ENCODE assay signal across 14 mouse cellular contexts in genomic region chr15:10262219-10262618, GRCm38 (mm10).
"Had no signal": no experiment of that assay in that cellular context is flagged by ENCODE, and none has a peak within 500 bp of the region (broad histone marks: within the 10 kb centered on the region; RNA-seq: fewer than 3 reads in every experiment).

No protein-coding gene starts in this region.

- H3K36me3 ChIP-seq: liver, embryonic 12.5 days; midbrain, embryonic 13.5 days; midbrain, embryonic 15.5 days; neural tube, embryonic 12.5 days; stomach, embryonic 15.5 days had no signal

- ATAC-seq: liver, embryonic 12.5 days; midbrain, embryonic 13.5 days; midbrain, embryonic 15.5 days had no signal

- H3K9ac ChIP-seq: liver, embryonic 12.5 days; liver, embryonic 14.5 days; midbrain, embryonic 13.5 days; midbrain, embryonic 15.5 days; neural tube, embryonic 12.5 days; stomach, embryonic 15.5 days had no signal

- DNase-seq: right cerebral cortex, postnatal 14 days; thymus, adult 2 months; thymus, postnatal 25 days; thymus, postnatal 4 days had no signal

- H3K4me1 ChIP-seq: liver, embryonic 12.5 days; megakaryocyte, embryonic 14.5 days; midbrain, embryonic 13.5 days; midbrain, embryonic 15.5 days; neural tube, embryonic 12.5 days; stomach, embryonic 15.5 days had no signal

- H3K27me3 ChIP-seq: liver, embryonic 12.5 days; megakaryocyte, embryonic 14.5 days; midbrain, embryonic 13.5 days; midbrain, embryonic 15.5 days; neural tube, embryonic 12.5 days; stomach, embryonic 15.5 days had no signal

- H3K4me3 ChIP-seq: liver, embryonic 12.5 days; megakaryocyte, embryonic 14.5 days; midbrain, embryonic 13.5 days; midbrain, embryonic 15.5 days; neural tube, embryonic 12.5 days; stomach, embryonic 15.5 days had no signal

- H3K9me3 ChIP-seq: liver, embryonic 12.5 days; megakaryocyte, embryonic 14.5 days; midbrain, embryonic 13.5 days; midbrain, embryonic 15.5 days; neural tube, embryonic 12.5 days; stomach, embryonic 15.5 days had no signal

- H3K27ac ChIP-seq: liver, embryonic 12.5 days; liver, embryonic 14.5 days; macrophage; midbrain, embryonic 13.5 days; midbrain, embryonic 15.5 days; neural tube, embryonic 12.5 days; stomach, embryonic 15.5 days; stomach, postnatal 0 days had no signal

- H3K4me2 ChIP-seq: liver, embryonic 12.5 days; midbrain, embryonic 11.5 days; midbrain, embryonic 13.5 days; midbrain, embryonic 15.5 days; neural tube, embryonic 12.5 days; stomach, embryonic 15.5 days had no signal
